Mouse (Mus musculus): ENCODE measurements around the gene Gm33543. TPM values are rescaled to one million over a fixed set of nuclear protein-coding genes. Genes with fewer than 3 reads are reported as not detected.
A peak's percentile ranks its signal among the peaks of the same experiment; 100 is the strongest.

Gm33543 gene
- polyA plus RNA-seq (2012; fragmentation: generic; extraction: Trizol): not detected

DNA sequence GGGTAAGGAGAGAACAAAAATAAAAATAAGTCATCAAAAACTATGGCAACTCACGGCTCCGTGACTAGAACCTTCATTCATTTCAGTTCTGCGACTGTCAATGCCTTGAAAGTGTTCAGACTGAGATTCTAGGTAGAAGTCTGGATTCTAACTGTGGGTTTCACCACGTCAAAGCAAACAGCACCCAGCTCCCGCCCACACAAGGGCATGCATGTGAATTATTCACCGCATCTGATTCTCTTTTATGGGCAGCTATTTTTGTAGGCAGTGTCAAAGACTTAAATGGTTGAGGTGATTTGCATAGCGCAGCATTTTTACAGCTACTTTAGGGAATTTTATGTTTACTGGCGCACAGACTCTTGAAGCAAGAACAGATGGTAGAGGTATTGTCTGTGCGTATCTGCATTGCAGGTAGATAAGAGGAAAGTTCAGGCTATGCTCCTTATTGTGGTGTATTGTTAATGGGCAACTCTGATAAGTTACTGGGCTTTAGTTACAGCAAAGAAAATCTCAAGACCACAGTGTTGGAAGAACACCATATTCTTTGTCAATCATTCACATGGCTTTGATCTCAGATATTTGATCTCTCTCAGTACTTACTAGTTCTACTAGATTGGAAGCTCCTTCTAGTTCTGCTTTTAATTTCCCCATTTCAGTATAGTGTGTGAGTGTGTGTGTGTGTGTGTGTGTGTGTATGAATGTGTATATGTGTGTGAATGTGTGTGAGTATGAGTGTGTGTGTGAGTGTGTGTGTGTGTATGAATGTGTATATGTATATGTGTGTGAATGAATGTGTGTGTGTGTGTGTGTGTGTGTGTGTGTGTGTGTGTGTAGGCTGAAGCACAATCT is at the start of gene Gm33543:
Gene Gm33543 (minus strand): TSS at position 142 of the 849 bp plus-strand sequence.
- H3K79me2 ChIP-seq (ENCODE audit: control insufficient read depth, insufficient read depth): no peaks in the 10 kb centered on the region
- H3K36me3 ChIP-seq (ENCODE audit: control insufficient read depth, insufficient read depth): no peaks in the 10 kb centered on the region
- TF ChIP-seq TCF3 (IDR thresholded peaks at IDR 0.05; ENCODE audit: insufficient read length, low read depth): no peak
- no peak for TF ChIP-seq TCF12 (IDR thresholded peaks at IDR 0.05; ENCODE audit: insufficient read depth, poor library complexity, severe bottlenecking)
- no peak for TF ChIP-seq MYOG (IDR thresholded peaks at IDR 0.05; ENCODE audit: control insufficient read depth in 1 of 3, insufficient read depth in 1 of 3, insufficient read length in 2 of 3, low read depth in 2 of 3)
- TF ChIP-seq MYOD1 (IDR thresholded peaks at IDR 0.05; ENCODE audit: control insufficient read depth in 1 of 3, insufficient read length in 2 of 3, low read depth in 2 of 3): no peak
- TF ChIP-seq CEBPB (IDR thresholded peaks at IDR 0.05; ENCODE audit: insufficient read depth, poor library complexity, severe bottlenecking): no peak
- no peak for TF ChIP-seq MAX (IDR thresholded peaks at IDR 0.05; ENCODE audit: low read depth)
- TF ChIP-seq REST (IDR thresholded peaks at IDR 0.05; ENCODE audit: insufficient read depth, insufficient read length): no peak
- TF ChIP-seq POLR2AphosphoS2 (IDR thresholded peaks at IDR 0.05; ENCODE audit: insufficient read length, low read depth): no peak
- no peak within 1 kb of the TSS for H3K4me3 ChIP-seq
- H3K4me2 ChIP-seq (ENCODE audit: low read depth): no peak within 1 kb of the TSS
- H3K27me3 ChIP-seq (ENCODE audit: control insufficient read depth, insufficient read depth, insufficient read length): no peaks in the 10 kb centered on the region
- no peak within 1 kb of the TSS for H3ac ChIP-seq (ENCODE audit: control insufficient read depth, insufficient read length)

DNA sequence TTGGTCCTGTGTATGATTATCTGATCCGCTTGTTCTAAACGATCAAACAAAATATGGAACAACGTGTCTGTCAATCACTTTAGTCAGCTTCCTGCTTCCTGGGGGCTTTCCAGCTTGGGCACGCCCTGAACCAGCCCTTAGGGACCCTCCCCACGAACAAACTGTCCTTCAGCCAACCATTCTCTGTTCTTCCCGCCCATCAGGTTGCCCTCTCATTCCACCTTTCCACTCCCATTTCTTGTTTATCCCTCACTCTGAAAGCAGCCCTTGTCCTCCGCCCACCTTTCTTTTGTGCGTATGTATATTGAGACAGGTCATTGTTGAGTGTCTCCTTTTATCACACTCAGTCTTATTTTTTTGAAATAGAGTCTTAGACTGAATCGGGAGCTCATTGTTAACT is 49.4 kb upstream of the Gm33543 start:
- Histone ChIP-seq H3K36me3 (ENCODE audit: control insufficient read depth, insufficient read depth) (no peaks in the 10 kb centered on the region), H3K4me2 (ENCODE audit: low read depth) (no peak overlapping the region), H3K79me2 (ENCODE audit: control insufficient read depth, insufficient read depth) (no peaks in the 10 kb centered on the region), H3K4me3 (no peak overlapping the region), H3ac (ENCODE audit: control insufficient read depth, insufficient read length) (no peak overlapping the region), H3K27me3 (ENCODE audit: control insufficient read depth, insufficient read depth, insufficient read length) (no peaks in the 10 kb centered on the region)
- TF ChIP-seq POLR2AphosphoS2 (IDR thresholded peaks at IDR 0.05; ENCODE audit: insufficient read length, low read depth): no peak
- no peak for TF ChIP-seq TCF3 (IDR thresholded peaks at IDR 0.05; ENCODE audit: insufficient read length, low read depth)
- TF ChIP-seq REST (IDR thresholded peaks at IDR 0.05; ENCODE audit: insufficient read depth, insufficient read length): no peak
- no peak for TF ChIP-seq POLR2A (IDR thresholded peaks at IDR 0.05; ENCODE audit: insufficient read length, low read depth)

DNA sequence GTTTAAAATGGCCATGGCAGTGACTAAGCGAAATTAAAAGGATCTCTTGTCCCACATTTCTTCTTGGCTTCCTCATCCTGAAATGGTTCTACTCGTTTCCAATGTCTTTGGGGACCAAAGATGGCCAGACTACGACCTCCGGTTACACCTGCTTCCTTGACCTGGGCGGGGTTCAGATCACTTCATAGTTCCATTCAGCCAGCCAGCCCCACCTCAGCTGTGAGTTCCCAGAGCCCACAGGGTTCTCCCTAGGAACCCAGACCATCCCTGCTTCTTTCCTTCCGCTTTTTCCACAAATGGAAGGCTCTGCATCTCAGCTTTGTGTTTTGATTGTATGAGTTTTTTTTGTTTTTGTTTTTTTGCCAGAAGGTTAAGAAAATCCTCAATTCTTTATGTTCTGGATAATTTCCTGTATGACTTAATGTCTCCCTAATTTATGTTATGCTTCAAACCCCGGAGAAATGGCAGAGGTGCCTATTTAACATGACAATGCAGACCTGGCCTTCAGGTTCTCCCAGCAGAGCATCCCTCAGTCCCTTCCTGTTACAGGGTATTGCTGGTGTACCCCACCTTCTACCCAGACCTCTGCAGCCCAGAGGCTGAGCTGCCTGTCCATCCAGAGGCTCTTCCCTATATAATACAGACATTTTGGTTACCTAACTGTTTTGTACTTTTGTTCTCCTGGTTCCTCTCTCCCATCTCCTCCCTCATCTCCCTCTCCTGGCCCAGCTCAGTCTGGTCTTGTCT is 48.7 kb upstream of the Gm33543 start:
- Histone ChIP-seq H3K27me3 (ENCODE audit: control insufficient read depth, insufficient read depth, insufficient read length) (no peaks in the 10 kb centered on the region), H3K4me3 (no peak overlapping the region), H3K4me2 (ENCODE audit: low read depth) (no peak overlapping the region), H3K79me2 (ENCODE audit: control insufficient read depth, insufficient read depth) (no peaks in the 10 kb centered on the region), H3K36me3 (ENCODE audit: control insufficient read depth, insufficient read depth) (no peaks in the 10 kb centered on the region), H3ac (ENCODE audit: control insufficient read depth, insufficient read length) (no peak overlapping the region)
- TF ChIP-seq REST (IDR thresholded peaks at IDR 0.05; ENCODE audit: insufficient read depth, insufficient read length): no peak
- TF ChIP-seq E2F4 (IDR thresholded peaks at IDR 0.05; ENCODE audit: insufficient read depth): no peak
- TF ChIP-seq CEBPB (IDR thresholded peaks at IDR 0.05; ENCODE audit: insufficient read depth, poor library complexity, severe bottlenecking): no peak
- no peak for TF ChIP-seq TCF3 (IDR thresholded peaks at IDR 0.05; ENCODE audit: insufficient read length, low read depth)
- TF ChIP-seq SRF (IDR thresholded peaks at IDR 0.05; ENCODE audit: control insufficient read depth, insufficient read length, low read depth): no peak

DNA sequence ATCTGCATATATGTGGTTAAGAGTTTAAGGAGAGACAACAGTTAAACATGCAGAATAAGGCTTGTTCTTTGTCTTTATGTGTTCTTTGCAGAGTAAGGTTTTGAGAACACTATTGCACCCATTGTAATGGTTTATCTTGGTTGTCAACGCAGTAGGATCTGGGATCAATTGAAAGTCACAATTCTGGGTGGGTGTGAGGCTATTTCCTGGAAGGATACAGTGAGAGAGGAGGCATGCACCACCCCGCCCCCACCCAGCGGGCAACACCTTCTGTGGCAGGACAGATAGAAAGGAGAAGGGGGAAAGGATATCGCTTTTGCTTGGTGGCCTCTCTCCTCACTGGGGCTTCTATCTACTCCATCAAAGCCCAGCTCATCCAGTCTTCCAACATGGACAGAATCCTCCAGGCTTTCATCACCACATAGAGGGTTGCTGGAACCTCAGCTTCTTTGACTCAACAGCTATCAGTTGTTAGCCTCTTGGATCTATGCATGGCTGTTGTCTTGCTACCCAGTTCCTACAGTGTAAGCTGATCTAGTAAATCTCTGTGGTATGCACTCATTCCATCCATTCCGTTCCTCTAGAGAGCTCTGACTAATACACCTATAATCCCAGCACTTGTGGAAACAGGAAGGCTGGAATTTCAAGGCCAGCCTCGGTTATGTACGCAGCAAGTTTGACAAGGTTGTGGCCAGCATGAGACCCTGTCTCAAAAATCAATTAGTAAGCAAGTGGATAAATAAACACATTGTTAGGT is 41.2 kb upstream of the Gm33543 start:
- Histone ChIP-seq H3ac (ENCODE audit: control insufficient read depth, insufficient read length) (no peak overlapping the region), H3K36me3 (ENCODE audit: control insufficient read depth, insufficient read depth) (no peaks in the 10 kb centered on the region), H3K27me3 (ENCODE audit: control insufficient read depth, insufficient read depth, insufficient read length) (no peaks in the 10 kb centered on the region), H3K4me3 (no peak overlapping the region), H3K4me2 (ENCODE audit: low read depth) (peak overlapping the region; percentile 1), H3K79me2 (ENCODE audit: control insufficient read depth, insufficient read depth) (no peaks in the 10 kb centered on the region)
- no peak for TF ChIP-seq SRF (IDR thresholded peaks at IDR 0.05; ENCODE audit: control insufficient read depth, insufficient read length, low read depth)
- TF ChIP-seq E2F4 (IDR thresholded peaks at IDR 0.05; ENCODE audit: insufficient read depth): no peak
- no peak for TF ChIP-seq MAX (IDR thresholded peaks at IDR 0.05; ENCODE audit: low read depth)
- no peak for TF ChIP-seq MYOG (IDR thresholded peaks at IDR 0.05; ENCODE audit: control insufficient read depth in 1 of 3, insufficient read depth in 1 of 3, insufficient read length in 2 of 3, low read depth in 2 of 3)
- no peak for TF ChIP-seq POLR2A (IDR thresholded peaks at IDR 0.05; ENCODE audit: insufficient read length, low read depth)
- TF ChIP-seq TCF12 (IDR thresholded peaks at IDR 0.05; ENCODE audit: insufficient read depth, poor library complexity, severe bottlenecking): no peak

GRCm38 (mm10) chr10:95882036-95882435 is 39.3 kb upstream of the Gm33543 start:
- H3K36me3 ChIP-seq (ENCODE audit: control insufficient read depth, insufficient read depth): no peaks in the 10 kb centered on the region
- H3K4me3 ChIP-seq: no peak overlapping the region
- H3ac ChIP-seq (ENCODE audit: control insufficient read depth, insufficient read length): no peak overlapping the region
- H3K4me2 ChIP-seq (ENCODE audit: low read depth): no peak overlapping the region
- no peaks in the 10 kb centered on the region for H3K27me3 ChIP-seq (ENCODE audit: control insufficient read depth, insufficient read depth, insufficient read length)
- TF ChIP-seq CEBPB (IDR thresholded peaks at IDR 0.05; ENCODE audit: insufficient read depth, poor library complexity, severe bottlenecking) (no peak), SRF (IDR thresholded peaks at IDR 0.05; ENCODE audit: control insufficient read depth, insufficient read length, low read depth) (no peak), POLR2AphosphoS2 (IDR thresholded peaks at IDR 0.05; ENCODE audit: insufficient read length, low read depth) (no peak), MYOD1 (IDR thresholded peaks at IDR 0.05; ENCODE audit: control insufficient read depth in 1 of 3, insufficient read length in 2 of 3, low read depth in 2 of 3) (no peak), E2F4 (IDR thresholded peaks at IDR 0.05; ENCODE audit: insufficient read depth) (no peak), POLR2A (IDR thresholded peaks at IDR 0.05; ENCODE audit: insufficient read length, low read depth) (no peak), MAX (IDR thresholded peaks at IDR 0.05; ENCODE audit: low read depth) (no peak), USF1 (IDR thresholded peaks at IDR 0.05; ENCODE audit: low read depth) (no peak), TCF12 (IDR thresholded peaks at IDR 0.05; ENCODE audit: insufficient read depth, poor library complexity, severe bottlenecking) (no peak)
- H3K79me2 ChIP-seq (ENCODE audit: control insufficient read depth, insufficient read depth): no peaks in the 10 kb centered on the region

Measured in myocyte (in vitro differentiated cells).